24 mouse cellular contexts compared by ENCODE assay signal in genomic region chr2:60120681-60121080, GRCm38 (mm10).
DNase-seq lines count a peak whose midpoint lies in the region; ATAC-seq and TF ChIP-seq lines count a peak whose summit lies in the region.
"Had no signal": no experiment of that assay in that cellular context is flagged by ENCODE, and none has a peak within 500 bp of the region (broad histone marks: within the 10 kb centered on the region; RNA-seq: fewer than 3 reads in every experiment).

No protein-coding gene starts in this region.

- peaks cover 32% of the 10 kb centered on the region for H3K4me1 ChIP-seq in embryonic facial prominence, embryonic 12.5 days
- peaks cover 56% of the 10 kb centered on the region for H3K4me1 ChIP-seq in embryonic facial prominence, embryonic 10.5 days
- H3K4me1 ChIP-seq in kidney, embryonic 16.5 days (ENCODE audit: insufficient read depth, low read length) = peaks cover 42% of the 10 kb centered on the region

- ATAC-seq in embryonic facial prominence, embryonic 12.5 days (ENCODE audit: insufficient number of reproducible peaks, insufficient read depth, low FRiP score, low TSS enrichment) = no peak
- ATAC-seq in common myeloid progenitor, adult 5-6 weeks (replicated peaks; ENCODE audit: low read depth, poor library complexity, severe bottlenecking) = peak; percentile 30
- no peak for ATAC-seq in erythroblast, adult 5-6 weeks (replicated peaks; ENCODE audit: low FRiP score, poor library complexity, severe bottlenecking)
- no peak for ATAC-seq in kidney, embryonic 16.5 days (ENCODE audit: low FRiP score, low TSS enrichment)
- ATAC-seq: forebrain, embryonic 15.5 days had no signal

- H3K4me3 ChIP-seq in embryonic facial prominence, embryonic 12.5 days = no peak overlapping the region
- H3K4me3 ChIP-seq in embryonic facial prominence, embryonic 10.5 days = no peak overlapping the region
- H3K4me3 ChIP-seq in layer of hippocampus, adult 2 months = no peak overlapping the region
- no peak overlapping the region for H3K4me3 ChIP-seq in kidney, embryonic 16.5 days (ENCODE audit: low read length)
- H3K4me3 ChIP-seq: forebrain, embryonic 15.5 days; hindbrain, embryonic 10.5 days; hindbrain, embryonic 15.5 days; kidney, embryonic 15.5 days; liver, embryonic 15.5 days; midbrain, embryonic 12.5 days; neural tube, embryonic 13.5 days; stomach, embryonic 15.5 days had no signal

- no peak for DNase-seq in embryonic facial prominence, embryonic 10.5 days (ENCODE audit: low spot score)
- DNase-seq in layer of hippocampus, adult 2 months (ENCODE audit: low spot score in 2 of 2) = no peak
- DNase-seq in layer of hippocampus, adult 18-20 months (ENCODE audit: low spot score in 2 of 2) = no peak
- DNase-seq: adrenal gland, postnatal 14 days; cerebellum, adult 18-20 months; cerebellum, postnatal 10 days; heart, postnatal 14 days; kidney, postnatal 4 days; layer of hippocampus, adult 9-11 months; lung, embryonic 14.5 days; lung, postnatal 14 days had no signal

- H3K36me3 ChIP-seq in embryonic facial prominence, embryonic 12.5 days = peaks cover 3% of the 10 kb centered on the region; the same call in 1 of the 2 replicates
- peaks cover 5% of the 10 kb centered on the region for H3K36me3 ChIP-seq in embryonic facial prominence, embryonic 10.5 days (replicated peaks)
- no peaks in the 10 kb centered on the region for H3K36me3 ChIP-seq in kidney, embryonic 16.5 days (ENCODE audit: insufficient read depth, low read length)
- H3K36me3 ChIP-seq: forebrain, embryonic 15.5 days; hindbrain, embryonic 15.5 days; kidney, embryonic 15.5 days; liver, embryonic 15.5 days; midbrain, embryonic 12.5 days; neural tube, embryonic 13.5 days; stomach, embryonic 15.5 days had no signal

- no peak overlapping the region for H3K27ac ChIP-seq in embryonic facial prominence, embryonic 12.5 days
- no peak overlapping the region for H3K27ac ChIP-seq in embryonic facial prominence, embryonic 10.5 days (replicated peaks)
- 0 out of 2 replicates have a peak overlapping the region, but pooled peaks have one; percentile 19 for H3K27ac ChIP-seq in layer of hippocampus, adult 2 months
- no peak overlapping the region for H3K27ac ChIP-seq in kidney, embryonic 16.5 days (ENCODE audit: low read length)
- H3K27ac ChIP-seq: forebrain, embryonic 15.5 days; hindbrain, embryonic 15.5 days; kidney, embryonic 15.5 days; liver, embryonic 15.5 days; midbrain, embryonic 12.5 days; stomach, embryonic 15.5 days had no signal

- no peaks in the 10 kb centered on the region for H3K9me3 ChIP-seq in embryonic facial prominence, embryonic 12.5 days
- no peaks in the 10 kb centered on the region for H3K9me3 ChIP-seq in embryonic facial prominence, embryonic 10.5 days
- H3K9me3 ChIP-seq in kidney, embryonic 16.5 days (ENCODE audit: low read length) = no peaks in the 10 kb centered on the region
- H3K9me3 ChIP-seq: forebrain, embryonic 15.5 days; G1E; hindbrain, embryonic 10.5 days; hindbrain, embryonic 15.5 days; kidney, embryonic 15.5 days; liver, embryonic 15.5 days; midbrain, embryonic 12.5 days; neural tube, embryonic 13.5 days; stomach, embryonic 15.5 days had no signal

- WGBS in embryonic facial prominence, embryonic 12.5 days = 63% methylated on average over 2 of the region's 2 CpGs
- 75% methylated on average over 2 of the region's 2 CpGs for WGBS in embryonic facial prominence, embryonic 10.5 days
- WGBS in kidney, embryonic 16.5 days = 53% methylated on average over 2 of the region's 2 CpGs

- TF ChIP-seq CTCF in layer of hippocampus, adult 2 months (conservative IDR thresholded peaks at IDR 0.05) = no peak

- no peak overlapping the region for H3K9ac ChIP-seq in embryonic facial prominence, embryonic 12.5 days
- H3K9ac ChIP-seq in kidney, embryonic 16.5 days (replicated peaks; ENCODE audit: low read length) = no peak overlapping the region
- H3K9ac ChIP-seq: forebrain, embryonic 15.5 days; hindbrain, embryonic 15.5 days; kidney, embryonic 15.5 days; liver, embryonic 15.5 days; lung, embryonic 14.5 days; midbrain, embryonic 12.5 days; stomach, embryonic 15.5 days had no signal

- 0 out of 2 replicates have a peak overlapping the region, but pooled peaks have one; percentile 7 for H3K4me2 ChIP-seq in embryonic facial prominence, embryonic 12.5 days (replicated peaks)
- H3K4me2 ChIP-seq in kidney, embryonic 16.5 days (replicated peaks; ENCODE audit: low read depth, low read length) = no peak overlapping the region
- H3K4me2 ChIP-seq: forebrain, embryonic 15.5 days; hindbrain, embryonic 15.5 days; kidney, embryonic 15.5 days; liver, embryonic 15.5 days; lung, embryonic 14.5 days; midbrain, embryonic 12.5 days; stomach, embryonic 15.5 days had no signal

- no peaks in the 10 kb centered on the region for H3K27me3 ChIP-seq in embryonic facial prominence, embryonic 12.5 days
- no peaks in the 10 kb centered on the region for H3K27me3 ChIP-seq in embryonic facial prominence, embryonic 10.5 days (replicated peaks; ENCODE audit: low read depth, poor library complexity, severe bottlenecking)
- H3K27me3 ChIP-seq in kidney, embryonic 16.5 days (ENCODE audit: insufficient read depth, low read length) = no peaks in the 10 kb centered on the region
- H3K27me3 ChIP-seq: forebrain, embryonic 15.5 days; hindbrain, embryonic 15.5 days; kidney, embryonic 15.5 days; liver, embryonic 15.5 days; midbrain, embryonic 12.5 days; neural tube, embryonic 13.5 days; stomach, embryonic 15.5 days had no signal
